Mouse (Mus musculus) stomach, postnatal 0 days (tissue): ENCODE data around the gene Mmel1. TPM values are rescaled to one million over a fixed set of nuclear protein-coding genes. Genes with fewer than 3 reads are reported as not detected.

ENCODE experiments used
- ATAC-seq: fragments of 200-750 bp; cut with Nextera tagmentation; 2 replicates; pipeline ENCODE4 v1.8.0; 2017; ENCODE audit not compliant: low FRiP score, low TSS enrichment
- DNase-seq: peaks from one replicate; pipeline ENCODE4 v3.0.0-alpha.2; 2016; ENCODE audit warnings: low spot score
- H3K27ac ChIP-seq: fragments of 300-500 bp; sonication (generic); replicated peaks from 2 replicates; pipeline ENCODE4 v1.5.1; 2014; ENCODE audit warnings: mild to moderate bottlenecking, control low read depth
- H3K27me3 ChIP-seq: fragments of 300-500 bp; sonication (generic); 2 replicates; pipeline ENCODE4 v1.6.1; 2014; ENCODE audit warnings: low read length; ENCODE audit not compliant: control insufficient read depth, insufficient read depth
- H3K36me3 ChIP-seq: fragments of 300-500 bp; sonication (generic); 2 replicates; pipeline ENCODE4 v1.6.1; 2014; ENCODE audit warnings: low read length, mixed read lengths; ENCODE audit not compliant: control insufficient read depth, insufficient read depth
- H3K4me1 ChIP-seq: fragments of 300-500 bp; sonication (generic); replicated peaks from 2 replicates; pipeline ENCODE4 v1.6.1; 2014; ENCODE audit warnings: antibody characterized with exemption; ENCODE audit not compliant: control insufficient read depth, insufficient read depth
- H3K4me2 ChIP-seq: fragments of 300-500 bp; sonication (generic); replicated peaks from 2 replicates; pipeline ENCODE4 v1.6.1; 2014; ENCODE audit warnings: low read depth, mild to moderate bottlenecking, control low read depth, moderate library complexity
- H3K4me3 ChIP-seq: fragments of 300-500 bp; sonication (generic); 2 replicates; pipeline ENCODE4 v1.5.1; 2014; ENCODE audit warnings: low read depth, low read length, control low read depth
- H3K9ac ChIP-seq: fragments of 300-500 bp; sonication (generic); 2 replicates; pipeline ENCODE4 v1.6.1; 2014; ENCODE audit warnings: mild to moderate bottlenecking, low read length, control low read depth, mixed read lengths
- H3K9me3 ChIP-seq: fragments of 300-500 bp; sonication (generic); 2 replicates; pipeline ENCODE4 v1.6.1; 2016; ENCODE audit warnings: low read length; ENCODE audit not compliant: control insufficient read depth
- CTCF ChIP-seq: IDR thresholded peaks from 2 replicates; pipeline ENCODE4 v1.5.1; 2016; ENCODE audit warnings: antibody characterized with exemption, low read depth, mild to moderate bottlenecking, moderate library complexity
- EP300 ChIP-seq: optimal IDR thresholded peaks from 2 replicates; pipeline ENCODE3; 2016; ENCODE audit warnings: antibody characterized with exemption
- WGBS: fragments of 180-500 bp; shearing (Covaris S2); extraction: QIAGEN DNeasy Blood & Tissue Kit; methylation state at CpG from one replicate; pipeline ENCODE4 v1.1.7; 2014; 5-methylcytosine and 5-hydroxymethylcytosine counted together
- polyA plus RNA-seq: library from polyadenylated mRNA; unstranded; fragments of >200 nt; fragmentation: Nextera tagmentation; extraction: Ambion mirVana; gene quantifications from 2 replicates; pipeline ENCODE4 v1.2.1, GENCODE M21; 2015

Gene Mmel1
- polyA plus RNA-seq, 1 experiment from 2014 or later = not detected

DNA sequence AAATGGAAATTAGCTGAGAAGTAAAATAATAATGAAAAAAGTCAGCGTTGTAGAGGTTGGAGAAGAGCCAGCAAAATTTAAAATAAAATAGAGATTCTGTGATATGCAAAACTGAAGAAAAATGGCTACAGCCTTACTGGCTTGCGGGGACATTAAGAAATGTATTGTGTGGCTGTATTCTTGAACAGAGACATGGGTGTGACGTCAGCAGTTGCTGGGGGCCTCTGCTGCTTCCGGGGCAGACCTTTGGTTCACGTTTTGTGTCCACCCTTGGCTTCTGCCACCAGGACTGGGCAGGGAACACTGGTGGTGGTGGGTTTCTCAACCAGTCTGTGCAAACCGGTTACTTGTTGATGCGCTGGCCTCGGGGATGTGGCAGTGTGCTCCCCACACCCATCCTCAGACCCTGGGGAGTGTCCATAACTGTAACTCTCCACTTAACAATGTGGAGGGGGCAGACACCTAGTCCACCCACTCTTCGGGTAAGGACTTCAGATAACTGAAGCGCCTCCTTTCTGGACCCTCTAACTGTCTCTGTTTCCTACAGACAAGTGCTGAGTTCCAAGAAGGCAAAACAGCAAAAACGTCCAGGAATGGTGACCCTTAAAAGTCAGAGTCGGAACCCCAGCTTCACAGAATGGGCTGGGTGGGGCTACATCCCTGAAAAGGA lies 14.6 kb upstream of the Mmel1 start:
- no peak for TF ChIP-seq EP300
- no peak for TF ChIP-seq CTCF
- 54% methylated on average over 12 of the region's 12 CpGs for WGBS

DNA sequence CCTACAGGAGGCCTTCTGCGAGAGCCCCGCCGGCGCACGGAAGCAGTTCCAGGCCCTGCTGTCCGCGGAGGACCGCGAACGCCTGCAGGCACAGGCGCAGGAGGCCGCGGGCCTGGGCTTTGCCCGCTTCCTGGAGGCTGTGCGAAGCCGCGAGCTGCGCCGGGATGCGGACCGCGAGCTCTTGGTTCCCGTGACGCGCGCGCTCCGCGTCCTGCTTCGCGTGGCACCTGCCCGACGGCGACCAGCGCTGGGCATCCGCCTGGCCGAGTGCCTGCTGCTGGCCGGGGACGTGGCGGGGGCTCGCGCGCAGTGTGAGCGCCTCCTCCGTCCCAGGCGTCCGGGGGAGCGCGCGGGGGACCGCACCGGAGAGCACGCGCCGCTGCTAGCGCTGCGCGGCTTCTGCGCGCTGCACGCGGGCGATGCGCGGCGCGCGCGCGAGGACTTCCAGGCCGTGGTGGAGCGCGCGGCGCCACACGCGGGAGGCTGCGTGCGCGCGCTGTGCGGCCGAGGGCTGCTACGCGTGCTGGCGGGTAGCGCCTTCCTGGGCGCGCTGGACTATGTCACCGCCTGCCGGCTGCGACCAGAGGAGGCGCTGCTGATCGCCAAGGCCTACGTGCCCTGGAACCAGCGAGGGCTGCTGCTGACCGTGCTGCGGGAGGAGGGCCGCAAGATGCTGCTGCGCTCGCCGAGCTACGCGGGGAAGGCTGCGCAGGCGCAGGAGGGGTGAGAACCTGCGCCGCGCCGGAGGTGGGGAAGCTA lies 13.5 kb upstream of the Mmel1 start:
- peak overlapping the region; percentile 43 for H3K9ac ChIP-seq
- peak overlapping the region; percentile 47 for H3K4me3 ChIP-seq
- under 1% methylated on average over 88 of the region's 110 CpGs for WGBS
- peak; percentile 82 for DNase-seq
- no peaks in the 10 kb centered on the region for H3K36me3 ChIP-seq
- H3K27me3 ChIP-seq = peaks cover 5% of the 10 kb centered on the region; the same call in 1 of the 2 replicates
- peak overlapping the region; percentile 85 for H3K4me2 ChIP-seq
- peak; percentile 89 for ATAC-seq
- no peaks in the 10 kb centered on the region for H3K4me1 ChIP-seq
- no peak for TF ChIP-seq EP300
- peak; percentile 76 for TF ChIP-seq CTCF
- no peaks in the 10 kb centered on the region for H3K9me3 ChIP-seq
- no peak overlapping the region for H3K27ac ChIP-seq

More for the DNA sequence above, 14.6 kb upstream of the Mmel1 start:
- ATAC-seq (no peak), DNase-seq (no peak)
- H3K36me3 ChIP-seq = no peaks in the 10 kb centered on the region
- H3K27me3 ChIP-seq = peaks cover 5% of the 10 kb centered on the region; the same call in 1 of the 2 replicates
- H3K27ac ChIP-seq = no peak overlapping the region
- H3K4me1 ChIP-seq = no peaks in the 10 kb centered on the region
- no peaks in the 10 kb centered on the region for H3K9me3 ChIP-seq
- H3K4me3 ChIP-seq = no peak overlapping the region
- H3K4me2 ChIP-seq = no peak overlapping the region
- no peak overlapping the region for H3K9ac ChIP-seq

DNA sequence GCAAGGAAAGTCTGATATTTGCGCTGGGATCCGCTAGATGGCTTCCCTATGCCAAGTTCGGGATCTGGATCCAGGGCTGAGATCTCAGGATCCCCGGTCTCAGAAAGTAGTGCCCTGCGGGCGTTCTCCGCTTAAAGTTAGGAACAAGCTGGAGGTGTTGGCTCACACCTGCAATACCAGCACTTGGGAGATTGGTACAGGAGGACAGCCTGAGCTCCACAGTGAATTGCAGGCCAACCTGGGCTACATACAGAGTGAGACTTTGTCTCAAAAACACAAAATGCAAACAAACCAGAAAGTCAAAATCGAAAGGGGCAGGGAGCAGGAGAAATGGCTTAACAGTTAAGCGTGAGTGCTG lies 12.9 kb upstream of the Mmel1 start:
- DNase-seq (no peak), ATAC-seq (no peak)
- Histone ChIP-seq H3K9me3 (no peaks in the 10 kb centered on the region), H3K36me3 (no peaks in the 10 kb centered on the region), H3K9ac (peak overlapping the region; percentile 43), H3K4me1 (no peaks in the 10 kb centered on the region), H3K27me3 (peaks cover 5% of the 10 kb centered on the region; the same call in 1 of the 2 replicates), H3K4me3 (peak overlapping the region; percentile 47), H3K4me2 (peak overlapping the region; percentile 85), H3K27ac (no peak overlapping the region)
- no peak for TF ChIP-seq EP300
- TF ChIP-seq CTCF = no peak
- WGBS = 15% methylated on average over 9 of the region's 9 CpGs

DNA sequence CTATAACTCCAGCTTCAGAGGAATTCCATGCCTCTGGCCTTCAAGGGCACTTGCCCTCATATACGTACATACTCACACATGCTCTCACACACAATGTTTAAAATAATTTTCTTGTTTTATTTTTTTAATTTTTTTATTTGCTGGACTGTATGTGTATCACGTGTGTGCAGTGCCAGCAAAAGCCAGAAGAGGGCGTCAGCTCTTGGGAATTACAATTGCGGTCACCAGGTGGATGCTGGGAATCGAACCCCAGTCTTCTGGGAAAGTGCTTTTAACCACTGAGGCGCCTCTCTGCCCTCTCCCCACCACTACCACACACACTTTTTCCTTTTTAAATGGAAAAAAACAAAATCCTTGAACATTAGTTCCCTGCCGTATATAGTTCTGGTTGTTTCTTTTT lies 12.5 kb upstream of the Mmel1 start:
- H3K4me1 ChIP-seq = no peaks in the 10 kb centered on the region
- no peak overlapping the region for H3K4me3 ChIP-seq
- TF ChIP-seq EP300 (no peak), CTCF (no peak)
- H3K4me2 ChIP-seq = peak overlapping the region; percentile 85; the same call in 1 of the 2 replicates
- no peak overlapping the region for H3K9ac ChIP-seq
- WGBS = 85% methylated on average over 7 of the region's 7 CpGs
- H3K9me3 ChIP-seq = no peaks in the 10 kb centered on the region
- DNase-seq (no peak), ATAC-seq (no peak)
- H3K27me3 ChIP-seq = peaks cover 5% of the 10 kb centered on the region; the same call in 1 of the 2 replicates
- H3K27ac ChIP-seq = no peak overlapping the region
- no peaks in the 10 kb centered on the region for H3K36me3 ChIP-seq

DNA sequence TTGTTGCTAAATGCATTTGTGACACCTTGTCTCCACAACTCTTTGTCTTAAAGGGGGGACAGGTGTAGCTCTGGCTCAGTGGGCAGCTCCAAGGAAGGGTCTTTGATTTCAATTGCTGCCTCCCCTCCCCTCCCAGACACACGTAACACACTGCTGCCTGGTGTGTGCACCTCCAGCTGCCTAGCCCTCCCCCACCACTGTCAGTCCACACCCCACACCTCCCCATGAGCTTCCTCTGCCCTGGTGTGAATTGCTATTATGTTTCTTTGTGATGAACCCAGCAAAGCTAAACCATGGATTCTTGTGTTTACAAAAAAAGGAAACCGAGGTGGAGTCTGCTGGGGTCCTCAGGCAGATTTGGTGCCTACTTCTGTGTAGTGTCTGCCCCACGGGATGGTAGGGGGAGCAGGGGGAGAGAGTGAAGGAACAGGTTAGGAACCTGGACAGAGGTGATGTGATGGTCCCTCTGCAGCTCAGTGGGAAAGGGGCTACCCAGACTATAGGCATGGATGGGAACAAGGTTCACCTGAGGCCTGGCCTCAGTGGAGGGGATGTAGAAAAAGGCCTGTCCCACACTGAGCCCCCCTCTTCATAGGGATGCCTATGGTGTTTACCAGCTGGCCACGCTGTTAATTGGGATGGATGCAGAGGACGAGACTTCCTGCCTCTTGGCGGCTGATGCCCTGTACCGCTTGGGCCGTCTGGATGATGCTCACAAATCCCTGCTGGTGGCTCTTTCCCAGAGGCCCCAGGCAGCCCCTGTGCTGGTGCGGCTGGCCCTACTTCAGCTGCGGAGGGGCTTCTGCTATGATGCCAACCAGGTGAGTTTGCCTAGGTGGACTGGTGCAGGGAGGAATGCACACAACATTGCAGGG lies 11.8 kb upstream of the Mmel1 start:
- Histone ChIP-seq H3K4me1 (no peaks in the 10 kb centered on the region), H3K9ac (no peak overlapping the region), H3K9me3 (no peaks in the 10 kb centered on the region), H3K4me3 (no peak overlapping the region), H3K27me3 (peaks cover 5% of the 10 kb centered on the region; the same call in 1 of the 2 replicates), H3K4me2 (no peak overlapping the region), H3K27ac (no peak overlapping the region), H3K36me3 (no peaks in the 10 kb centered on the region)
- no peak for ATAC-seq
- 75% methylated on average over 10 of the region's 10 CpGs for WGBS
- TF ChIP-seq CTCF (no peak), EP300 (no peak)
- no peak for DNase-seq
